Mouse (Mus musculus) liver, embryonic 16.5 days (tissue): ENCODE results near the gene Ddx58. TPM values are rescaled to one million over a fixed set of nuclear protein-coding genes. Genes with fewer than 3 reads are reported as not detected.

Experiments used
- ATAC-seq: fragments of 200-750 bp; cut with Nextera tagmentation; 2 replicates; pipeline ENCODE4 v1.8.0; 2017; ENCODE audit warnings: low read depth, mild to moderate bottlenecking, moderate number of reproducible peaks, moderate library complexity
- H3K27ac ChIP-seq: fragments of 300-500 bp; sonication (generic); 2 replicates; pipeline ENCODE4 v1.5.1; 2014; ENCODE audit warnings: mild to moderate bottlenecking, low read length
- H3K27me3 ChIP-seq: fragments of 300-500 bp; sonication (generic); 2 replicates; pipeline ENCODE4 v1.6.1; 2014; ENCODE audit warnings: low read depth, low read length, mixed read lengths; ENCODE audit not compliant: control insufficient read depth, insufficient read depth
- H3K36me3 ChIP-seq: fragments of 300-500 bp; sonication (generic); 2 replicates; pipeline ENCODE4 v1.6.1; 2014; ENCODE audit warnings: mild to moderate bottlenecking; ENCODE audit not compliant: control insufficient read depth, insufficient read depth
- H3K4me1 ChIP-seq: fragments of 300-500 bp; sonication (generic); 2 replicates; pipeline ENCODE4 v1.6.1; 2014; ENCODE audit warnings: low read depth, low read length, mixed read lengths; ENCODE audit not compliant: control insufficient read depth
- H3K4me2 ChIP-seq: fragments of 300-500 bp; sonication (generic); 2 replicates; pipeline ENCODE4 v1.6.1; 2014; ENCODE audit warnings: low read depth, low read length, mixed read lengths
- H3K4me3 ChIP-seq: fragments of 300-500 bp; sonication (generic); 2 replicates; pipeline ENCODE4 v1.5.1; 2014; ENCODE audit warnings: low read depth, mild to moderate bottlenecking, low read length
- H3K9ac ChIP-seq: fragments of 300-500 bp; sonication (generic); 2 replicates; pipeline ENCODE4 v1.6.1; 2014; ENCODE audit warnings: low read depth, low read length
- H3K9me3 ChIP-seq: fragments of 300-500 bp; sonication (generic); replicated peaks from 2 replicates; pipeline ENCODE4 v1.6.1; 2016; ENCODE audit warnings: low read length; ENCODE audit not compliant: control insufficient read depth
- WGBS: fragments of 180-500 bp; shearing (Covaris S2); extraction: QIAGEN DNeasy Blood & Tissue Kit; methylation state at CpG from one replicate; pipeline ENCODE4 v1.1.7; 2014; ENCODE audit not compliant: insufficient replicate concordance; 5-methylcytosine and 5-hydroxymethylcytosine counted together
- polyA plus RNA-seq: library from polyadenylated mRNA; unstranded; fragments of >200 nt; fragmentation: Nextera tagmentation; extraction: Ambion mirVana; gene quantifications from 2 replicates; pipeline ENCODE4 v1.2.1, GENCODE M21; 2015

The Ddx58 gene
- polyA plus RNA-seq, 1 experiment from 2014 or later, result 6.0 TPM

GRCm38 (mm10) chr4:40268204-40268813 is 28.7 kb upstream of the Ddx58 start:
- peak overlapping the region; percentile 90 for H3K9ac ChIP-seq
- ATAC-seq, result peak; percentile 68
- WGBS, result under 1% methylated on average over 50 of the region's 50 CpGs
- peak overlapping the region; percentile 86 for H3K4me3 ChIP-seq
- no peaks in the 10 kb centered on the region for H3K9me3 ChIP-seq
- peak overlapping the region; percentile 91 for H3K4me2 ChIP-seq
- H3K27me3 ChIP-seq, result no peaks in the 10 kb centered on the region
- H3K27ac ChIP-seq, result peak overlapping the region; percentile 96
- peaks cover 27% of the 10 kb centered on the region for H3K4me1 ChIP-seq
- H3K36me3 ChIP-seq, result no peaks in the 10 kb centered on the region; the same call in 1 of the 2 replicates

- 58% methylated on average over 7 of the region's 7 CpGs for WGBS
- H3K27me3 ChIP-seq, result no peaks in the 10 kb centered on the region
- peaks cover 27% of the 10 kb centered on the region for H3K4me1 ChIP-seq
- no peak for ATAC-seq
- peak overlapping the region; percentile 91 for H3K4me2 ChIP-seq
- H3K9ac ChIP-seq, result peak overlapping the region; percentile 90
- H3K4me3 ChIP-seq, result peak overlapping the region; percentile 86
- H3K27ac ChIP-seq, result no peak overlapping the region; the same call in 1 of the 2 replicates
- peaks cover 2% of the 10 kb centered on the region for H3K36me3 ChIP-seq
- H3K9me3 ChIP-seq, result no peaks in the 10 kb centered on the region
These were observed 28.1 kb upstream of the Ddx58 start for GRCm38 (mm10) chr4:40267681-40268080.

- no peak overlapping the region for H3K4me2 ChIP-seq
- peaks cover 25% of the 10 kb centered on the region for H3K4me1 ChIP-seq
- 67% methylated on average over 1 of the region's 1 CpGs for WGBS
- peaks cover 30% of the 10 kb centered on the region for H3K36me3 ChIP-seq
- no peaks in the 10 kb centered on the region for H3K9me3 ChIP-seq
- H3K4me3 ChIP-seq, result no peak overlapping the region
- no peak overlapping the region for H3K9ac ChIP-seq
- no peak overlapping the region for H3K27ac ChIP-seq
- ATAC-seq, result no peak
- no peaks in the 10 kb centered on the region for H3K27me3 ChIP-seq
These were observed 24.7 kb upstream of the Ddx58 start for GRCm38 (mm10) chr4:40264321-40264720.

- no peaks in the 10 kb centered on the region for H3K9me3 ChIP-seq
- H3K4me2 ChIP-seq, result no peak overlapping the region
- WGBS, result 75% methylated on average over 8 of the region's 8 CpGs
- ATAC-seq, result no peak
- no peak overlapping the region for H3K4me3 ChIP-seq
- H3K36me3 ChIP-seq, result 0 out of 2 replicates have a peak, but pooled peaks cover 3% of the 10 kb centered on the region
- no peak overlapping the region for H3K27ac ChIP-seq
- H3K27me3 ChIP-seq, result no peaks in the 10 kb centered on the region
- H3K4me1 ChIP-seq, result no peaks in the 10 kb centered on the region
- H3K9ac ChIP-seq, result no peak overlapping the region
These were observed 14.9 kb upstream of the Ddx58 start for GRCm38 (mm10) chr4:40254385-40255103.

GRCm38 (mm10) chr4:40253766-40254165 is 14.1 kb upstream of the Ddx58 start:
- H3K27me3 ChIP-seq, result no peaks in the 10 kb centered on the region
- H3K9ac ChIP-seq, result no peak overlapping the region
- H3K36me3 ChIP-seq, result no peaks in the 10 kb centered on the region
- WGBS, result 72% methylated on average over 2 of the region's 2 CpGs
- H3K27ac ChIP-seq, result no peak overlapping the region
- no peak overlapping the region for H3K4me3 ChIP-seq
- H3K4me1 ChIP-seq, result no peaks in the 10 kb centered on the region
- no peak for ATAC-seq
- H3K4me2 ChIP-seq, result no peak overlapping the region
- H3K9me3 ChIP-seq, result no peaks in the 10 kb centered on the region

GRCm38 (mm10) chr4:40250984-40251383 is 11.4 kb upstream of the Ddx58 start:
- H3K27me3 ChIP-seq, result no peaks in the 10 kb centered on the region
- ATAC-seq, result no peak
- H3K4me1 ChIP-seq, result no peaks in the 10 kb centered on the region
- H3K9ac ChIP-seq, result no peak overlapping the region
- H3K27ac ChIP-seq, result no peak overlapping the region
- no peaks in the 10 kb centered on the region for H3K36me3 ChIP-seq
- H3K4me2 ChIP-seq, result no peak overlapping the region
- no peaks in the 10 kb centered on the region for H3K9me3 ChIP-seq
- 70% methylated on average over 5 of the region's 5 CpGs for WGBS
- no peak overlapping the region for H3K4me3 ChIP-seq

GRCm38 (mm10) chr4:40244035-40244434 is 4.4 kb upstream of the Ddx58 start:
- Histone ChIP-seq H3K27ac (no peak overlapping the region), H3K4me2 (no peak overlapping the region), H3K9ac (no peak overlapping the region), H3K36me3 (no peaks in the 10 kb centered on the region), H3K9me3 (no peaks in the 10 kb centered on the region), H3K4me3 (no peak overlapping the region), H3K27me3 (no peaks in the 10 kb centered on the region), H3K4me1 (no peaks in the 10 kb centered on the region; the same call in 1 of the 2 replicates)
- ATAC-seq, result no peak
- WGBS, result 31% methylated on average over 8 of the region's 8 CpGs

GRCm38 (mm10) chr4:40243006-40243405 is 3.4 kb upstream of the Ddx58 start:
- Histone ChIP-seq H3K27ac (no peak overlapping the region), H3K36me3 (no peaks in the 10 kb centered on the region), H3K4me2 (no peak overlapping the region), H3K27me3 (no peaks in the 10 kb centered on the region), H3K4me3 (no peak overlapping the region), H3K9me3 (no peaks in the 10 kb centered on the region), H3K4me1 (peaks cover 6% of the 10 kb centered on the region; the same call in 1 of the 2 replicates), H3K9ac (no peak overlapping the region)
- 69% methylated on average over 4 of the region's 4 CpGs for WGBS
- no peak for ATAC-seq

- Histone ChIP-seq H3K9me3 (no peaks in the 10 kb centered on the region), H3K27ac (no peak overlapping the region), H3K9ac (no peak overlapping the region), H3K4me3 (no peak overlapping the region), H3K4me1 (peaks cover 6% of the 10 kb centered on the region; the same call in 1 of the 2 replicates), H3K27me3 (no peaks in the 10 kb centered on the region), H3K36me3 (no peaks in the 10 kb centered on the region), H3K4me2 (no peak overlapping the region)
- 47% methylated on average over 6 of the region's 6 CpGs for WGBS
- ATAC-seq, result no peak
These were observed 2.3 kb upstream of the Ddx58 start for GRCm38 (mm10) chr4:40241928-40242327.
